ENCODE assay signal across 11 mouse cellular contexts in genomic region chr12:117158950-117159668, GRCm38 (mm10).
DNase-seq lines count a peak whose midpoint lies in the region; ATAC-seq lines count a peak whose summit lies in the region.
"Had no signal": no experiment of that assay in that cellular context is flagged by ENCODE, and none has a peak within 500 bp of the region (broad histone marks: within the 10 kb centered on the region; RNA-seq: fewer than 3 reads in every experiment).

No protein-coding gene starts in this region.

- WGBS in heart, embryonic 15.5 days: 17% methylated on average over 17 of the region's 17 CpGs
- WGBS in hindbrain, embryonic 11.5 days: 20% methylated on average over 17 of the region's 17 CpGs
- WGBS in midbrain, embryonic 16.5 days: 12% methylated on average over 17 of the region's 17 CpGs

- H3K36me3 ChIP-seq in heart, embryonic 15.5 days: no peaks in the 10 kb centered on the region
- no peaks in the 10 kb centered on the region for H3K36me3 ChIP-seq in hindbrain, embryonic 11.5 days (ENCODE audit: control insufficient read depth, insufficient read depth, low read length)
- 0 out of 2 replicates have a peak, but pooled peaks cover 3% of the 10 kb centered on the region for H3K36me3 ChIP-seq in midbrain, embryonic 16.5 days (ENCODE audit: control insufficient read depth, insufficient read depth, low read length)

- H3K4me2 ChIP-seq in heart, embryonic 15.5 days: peak overlapping the region; percentile 62
- peak overlapping the region; percentile 51 for H3K4me2 ChIP-seq in hindbrain, embryonic 11.5 days (replicated peaks; ENCODE audit: low read depth, low read length)
- H3K4me2 ChIP-seq in midbrain, embryonic 16.5 days (ENCODE audit: low read length): peak overlapping the region; percentile 64

- H3K27me3 ChIP-seq in heart, embryonic 15.5 days: peaks cover 89% of the 10 kb centered on the region
- H3K27me3 ChIP-seq in hindbrain, embryonic 11.5 days (ENCODE audit: control insufficient read depth, insufficient read depth, low read length): peaks cover 2% of the 10 kb centered on the region; the same call in 1 of the 2 replicates
- no peaks in the 10 kb centered on the region for H3K27me3 ChIP-seq in midbrain, embryonic 16.5 days (ENCODE audit: control insufficient read depth, insufficient read depth, low read depth, low read length)

- no peak overlapping the region for H3K27ac ChIP-seq in heart, embryonic 15.5 days
- peak overlapping the region; percentile 37; the same call in 1 of the 2 replicates for H3K27ac ChIP-seq in hindbrain, embryonic 11.5 days (ENCODE audit: low read depth, low read length)
- peak overlapping the region; percentile 88 for H3K27ac ChIP-seq in midbrain, embryonic 16.5 days (ENCODE audit: low read length)

- H3K9me3 ChIP-seq in heart, embryonic 15.5 days (replicated peaks): no peaks in the 10 kb centered on the region
- no peaks in the 10 kb centered on the region for H3K9me3 ChIP-seq in hindbrain, embryonic 11.5 days (ENCODE audit: control insufficient read depth, low read length)
- H3K9me3 ChIP-seq in midbrain, embryonic 16.5 days (replicated peaks; ENCODE audit: control insufficient read depth, low read length, poor library complexity, severe bottlenecking): no peaks in the 10 kb centered on the region

- intact Hi-C loops in gastrocnemius, postnatal 14 days (cut with DNase I; ENCODE audit: low total_unique reads): no loop called here

- DNase-seq in heart, adult 18-20 months: no peak
- peak; percentile 22 for DNase-seq in R1 (ENCODE audit: low read depth, low spot score)
- peak; percentile 46 for DNase-seq in hindbrain, embryonic 11.5 days (ENCODE audit: low spot score)
- DNase-seq in gastrocnemius, postnatal 14 days: no peak
- DNase-seq in Muller cell, postnatal 12 days (ENCODE audit: inconsistent ontology term): no peak
- no peak for DNase-seq in T-cell, adult 2 months (ENCODE audit: low spot score)
- DNase-seq: adrenal gland, postnatal 14 days; heart, adult 11 months had no signal

- H3K4me3 ChIP-seq in heart, embryonic 15.5 days: peak overlapping the region; percentile 40; the same call in 1 of the 2 replicates
- H3K4me3 ChIP-seq in hindbrain, embryonic 11.5 days (ENCODE audit: low read depth, low read length): peak overlapping the region; percentile 21; the same call in 1 of the 2 replicates
- peak overlapping the region; percentile 41 for H3K4me3 ChIP-seq in midbrain, embryonic 16.5 days (ENCODE audit: low read depth, low read length)
- H3K4me3 ChIP-seq: myocyte had no signal

- H3K9ac ChIP-seq in heart, embryonic 15.5 days: no peak overlapping the region
- H3K9ac ChIP-seq in hindbrain, embryonic 11.5 days (ENCODE audit: low read depth, low read length): peak overlapping the region; percentile 3
- peak overlapping the region; percentile 76 for H3K9ac ChIP-seq in midbrain, embryonic 16.5 days (ENCODE audit: low read depth, low read length)

- peaks cover 18% of the 10 kb centered on the region for H3K4me1 ChIP-seq in heart, embryonic 15.5 days (replicated peaks)
- peaks cover 27% of the 10 kb centered on the region for H3K4me1 ChIP-seq in hindbrain, embryonic 11.5 days (replicated peaks; ENCODE audit: control insufficient read depth, insufficient read depth, low read length)
- peaks cover 63% of the 10 kb centered on the region for H3K4me1 ChIP-seq in midbrain, embryonic 16.5 days (ENCODE audit: control insufficient read depth, insufficient read depth, low read length)

- ATAC-seq in heart, embryonic 15.5 days (replicated peaks; ENCODE audit: insufficient number of reproducible peaks, insufficient read depth, low FRiP score, low read depth): no peak
- 0 out of 2 replicates have a peak, but pooled peaks have one; percentile 22 for ATAC-seq in hindbrain, embryonic 11.5 days (ENCODE audit: low FRiP score)
- ATAC-seq in midbrain, embryonic 16.5 days: peak; percentile 26; the same call in 1 of the 2 replicates

Comparison
In these comparisons a context has a peak if more than half of its experiments do, and no peak if none do; other contexts are left out.
1. DNase-seq: peak in R1 (single experiment) and hindbrain, embryonic 11.5 days (single experiment); none in heart, adult 18-20 months (0 of 2), gastrocnemius, postnatal 14 days (single experiment), Muller cell, postnatal 12 days (single experiment) and T-cell, adult 2 months (single experiment).
2. Peak in every context shown above with its lines, with median percentiles within 50 percentile points of each other: H3K4me2 ChIP-seq and H3K4me3 ChIP-seq.